Mouse (Mus musculus): Measurements from ENCODE around the gene Rufy4. TPM values are rescaled to one million over a fixed set of nuclear protein-coding genes. Genes with fewer than 3 reads are reported as not detected.

Gene Rufy4
- polyA plus RNA-seq, 1 experiment from 2014 or later = 0.12 TPM

- H3K27me3 ChIP-seq (replicated peaks; ENCODE audit: control insufficient read depth, insufficient read depth, low read length) = no peaks in the 10 kb centered on the region
- no peaks in the 10 kb centered on the region for H3K9me3 ChIP-seq (ENCODE audit: control insufficient read depth, low read length)
- H3K4me3 ChIP-seq (ENCODE audit: low read length) = no peak overlapping the region
- no peaks in the 10 kb centered on the region for H3K36me3 ChIP-seq (ENCODE audit: control insufficient read depth, insufficient read depth, low read length)
- H3K27ac ChIP-seq (ENCODE audit: low read length) = no peak overlapping the region
- WGBS = 47% methylated on average over 6 of the region's 6 CpGs
- no peak for ATAC-seq
- no peak overlapping the region for H3K9ac ChIP-seq (ENCODE audit: low read depth, low read length)
- H3K4me2 ChIP-seq (ENCODE audit: low read depth, low read length) = no peak overlapping the region
- H3K4me1 ChIP-seq (ENCODE audit: control insufficient read depth, insufficient read depth, low read length) = no peaks in the 10 kb centered on the region
These were observed 13.7 kb upstream of the Rufy4 start for GRCm38 (mm10) chr1:74111696-74112030.

- Histone ChIP-seq H3K9ac (ENCODE audit: low read depth, low read length) (no peak overlapping the region), H3K9me3 (ENCODE audit: control insufficient read depth, low read length) (no peaks in the 10 kb centered on the region), H3K4me3 (ENCODE audit: low read length) (no peak overlapping the region), H3K4me1 (ENCODE audit: control insufficient read depth, insufficient read depth, low read length) (no peaks in the 10 kb centered on the region), H3K27me3 (replicated peaks; ENCODE audit: control insufficient read depth, insufficient read depth, low read length) (no peaks in the 10 kb centered on the region), H3K27ac (ENCODE audit: low read length) (no peak overlapping the region), H3K36me3 (ENCODE audit: control insufficient read depth, insufficient read depth, low read length) (no peaks in the 10 kb centered on the region), H3K4me2 (ENCODE audit: low read depth, low read length) (no peak overlapping the region)
- 50% methylated on average over 3 of the region's 3 CpGs for WGBS
- ATAC-seq = no peak
These were observed 12.3 kb upstream of the Rufy4 start for GRCm38 (mm10) chr1:74113071-74113470.

- ATAC-seq = no peak
These were observed 7.5 kb upstream of the Rufy4 start for GRCm38 (mm10) chr1:74117876-74118275.

GRCm38 (mm10) chr1:74119115-74119514, 6.2 kb upstream of the Rufy4 start:
- WGBS = 93% methylated on average over 1 of the region's 1 CpGs
- Histone ChIP-seq H3K4me2 (ENCODE audit: low read depth, low read length) (no peak overlapping the region), H3K36me3 (ENCODE audit: control insufficient read depth, insufficient read depth, low read length) (no peaks in the 10 kb centered on the region), H3K27ac (ENCODE audit: low read length) (no peak overlapping the region), H3K9me3 (ENCODE audit: control insufficient read depth, low read length) (no peaks in the 10 kb centered on the region), H3K9ac (ENCODE audit: low read depth, low read length) (no peak overlapping the region), H3K4me1 (ENCODE audit: control insufficient read depth, insufficient read depth, low read length) (0 out of 2 replicates have a peak, but pooled peaks cover 2% of the 10 kb centered on the region), H3K27me3 (replicated peaks; ENCODE audit: control insufficient read depth, insufficient read depth, low read length) (no peaks in the 10 kb centered on the region), H3K4me3 (ENCODE audit: low read length) (no peak overlapping the region)
- no peak for ATAC-seq

More at GRCm38 (mm10) chr1:74117876-74118275, 7.5 kb upstream of the Rufy4 start:
- no peaks in the 10 kb centered on the region for H3K27me3 ChIP-seq (replicated peaks; ENCODE audit: control insufficient read depth, insufficient read depth, low read length)
- H3K36me3 ChIP-seq (ENCODE audit: control insufficient read depth, insufficient read depth, low read length) = no peaks in the 10 kb centered on the region
- 79% methylated on average over 6 of the region's 6 CpGs for WGBS
- no peak overlapping the region for H3K9ac ChIP-seq (ENCODE audit: low read depth, low read length)
- H3K9me3 ChIP-seq (ENCODE audit: control insufficient read depth, low read length) = no peaks in the 10 kb centered on the region
- H3K4me2 ChIP-seq (ENCODE audit: low read depth, low read length) = no peak overlapping the region
- H3K4me1 ChIP-seq (ENCODE audit: control insufficient read depth, insufficient read depth, low read length) = no peaks in the 10 kb centered on the region
- no peak overlapping the region for H3K27ac ChIP-seq (ENCODE audit: low read length)
- no peak overlapping the region for H3K4me3 ChIP-seq (ENCODE audit: low read length)

GRCm38 (mm10) chr1:74121138-74121537, 4.2 kb upstream of the Rufy4 start:
- peaks cover 5% of the 10 kb centered on the region; the same call in 1 of the 2 replicates for H3K4me1 ChIP-seq (ENCODE audit: control insufficient read depth, insufficient read depth, low read length)
- no peak overlapping the region for H3K4me2 ChIP-seq (ENCODE audit: low read depth, low read length)
- H3K27me3 ChIP-seq (replicated peaks; ENCODE audit: control insufficient read depth, insufficient read depth, low read length) = no peaks in the 10 kb centered on the region
- no peaks in the 10 kb centered on the region for H3K9me3 ChIP-seq (ENCODE audit: control insufficient read depth, low read length)
- H3K4me3 ChIP-seq (ENCODE audit: low read length) = no peak overlapping the region
- no peaks in the 10 kb centered on the region for H3K36me3 ChIP-seq (ENCODE audit: control insufficient read depth, insufficient read depth, low read length)
- H3K27ac ChIP-seq (ENCODE audit: low read length) = no peak overlapping the region
- 79% methylated on average over 7 of the region's 7 CpGs for WGBS
- no peak for ATAC-seq
- H3K9ac ChIP-seq (ENCODE audit: low read depth, low read length) = no peak overlapping the region

GRCm38 (mm10) chr1:74121821-74122576, 3.3 kb upstream of the Rufy4 start:
- no peaks in the 10 kb centered on the region for H3K27me3 ChIP-seq (replicated peaks; ENCODE audit: control insufficient read depth, insufficient read depth, low read length)
- no peak overlapping the region for H3K27ac ChIP-seq (ENCODE audit: low read length)
- peaks cover 5% of the 10 kb centered on the region; the same call in 1 of the 2 replicates for H3K4me1 ChIP-seq (ENCODE audit: control insufficient read depth, insufficient read depth, low read length)
- H3K9ac ChIP-seq (ENCODE audit: low read depth, low read length) = no peak overlapping the region
- WGBS = 41% methylated on average over 9 of the region's 9 CpGs
- no peaks in the 10 kb centered on the region for H3K36me3 ChIP-seq (ENCODE audit: control insufficient read depth, insufficient read depth, low read length)
- H3K9me3 ChIP-seq (ENCODE audit: control insufficient read depth, low read length) = no peaks in the 10 kb centered on the region
- H3K4me3 ChIP-seq (ENCODE audit: low read length) = no peak overlapping the region
- no peak overlapping the region for H3K4me2 ChIP-seq (ENCODE audit: low read depth, low read length)
- ATAC-seq = no peak

GRCm38 (mm10) chr1:74123215-74123614, 2.1 kb upstream of the Rufy4 start:
- H3K27me3 ChIP-seq (replicated peaks; ENCODE audit: control insufficient read depth, insufficient read depth, low read length) = no peaks in the 10 kb centered on the region
- ATAC-seq = no peak
- H3K9me3 ChIP-seq (ENCODE audit: control insufficient read depth, low read length) = no peaks in the 10 kb centered on the region
- H3K4me2 ChIP-seq (ENCODE audit: low read depth, low read length) = no peak overlapping the region
- H3K4me1 ChIP-seq (ENCODE audit: control insufficient read depth, insufficient read depth, low read length) = peaks cover 5% of the 10 kb centered on the region; the same call in 1 of the 2 replicates
- H3K27ac ChIP-seq (ENCODE audit: low read length) = no peak overlapping the region
- H3K9ac ChIP-seq (ENCODE audit: low read depth, low read length) = no peak overlapping the region
- WGBS = 70% methylated on average over 8 of the region's 8 CpGs
- no peak overlapping the region for H3K4me3 ChIP-seq (ENCODE audit: low read length)
- H3K36me3 ChIP-seq (ENCODE audit: control insufficient read depth, insufficient read depth, low read length) = no peaks in the 10 kb centered on the region

GRCm38 (mm10) chr1:74124021-74124981, 1.0 kb upstream of the Rufy4 start, which contains the start of gene Tns1:
Gene Tns1 (minus strand): TSS chr1:74124449.
- WGBS = 1% methylated on average over 82 of the region's 84 CpGs

GRCm38 (mm10) chr1:74130883-74131659, 5.7 kb downstream of the Rufy4 start:
- no peaks in the 10 kb centered on the region for H3K9me3 ChIP-seq (ENCODE audit: control insufficient read depth, low read length)
- WGBS = 91% methylated on average over 8 of the region's 8 CpGs
- ATAC-seq = no peak

More at GRCm38 (mm10) chr1:74124021-74124981, 1.0 kb upstream of the Rufy4 start, which contains the start of gene Tns1:
- H3K27me3 ChIP-seq (replicated peaks; ENCODE audit: control insufficient read depth, insufficient read depth, low read length) = no peaks in the 10 kb centered on the region
- H3K4me1 ChIP-seq (ENCODE audit: control insufficient read depth, insufficient read depth, low read length) = peaks cover 5% of the 10 kb centered on the region; the same call in 1 of the 2 replicates
- no peaks in the 10 kb centered on the region for H3K9me3 ChIP-seq (ENCODE audit: control insufficient read depth, low read length)
- no peak within 1 kb of the TSS for H3K27ac ChIP-seq (ENCODE audit: low read length)
- H3K9ac ChIP-seq (ENCODE audit: low read depth, low read length) = peak within 1 kb of the TSS; percentile 67
- peak; percentile 78 for ATAC-seq
- peak within 1 kb of the TSS; percentile 61 for H3K4me3 ChIP-seq (ENCODE audit: low read length)
- peak within 1 kb of the TSS; percentile 99 for H3K4me2 ChIP-seq (ENCODE audit: low read depth, low read length)
- H3K36me3 ChIP-seq (ENCODE audit: control insufficient read depth, insufficient read depth, low read length) = no peaks in the 10 kb centered on the region

More at GRCm38 (mm10) chr1:74130883-74131659, 5.7 kb downstream of the Rufy4 start:
- no peak overlapping the region for H3K4me2 ChIP-seq (ENCODE audit: low read depth, low read length)
- H3K27me3 ChIP-seq (replicated peaks; ENCODE audit: control insufficient read depth, insufficient read depth, low read length) = no peaks in the 10 kb centered on the region
- H3K4me3 ChIP-seq (ENCODE audit: low read length) = no peak overlapping the region
- no peak overlapping the region for H3K9ac ChIP-seq (ENCODE audit: low read depth, low read length)
- no peak overlapping the region for H3K27ac ChIP-seq (ENCODE audit: low read length)
- no peaks in the 10 kb centered on the region for H3K4me1 ChIP-seq (ENCODE audit: control insufficient read depth, insufficient read depth, low read length)
- no peaks in the 10 kb centered on the region for H3K36me3 ChIP-seq (ENCODE audit: control insufficient read depth, insufficient read depth, low read length)

All from intestine, embryonic 16.5 days (tissue).